In the genomic region with DNA sequence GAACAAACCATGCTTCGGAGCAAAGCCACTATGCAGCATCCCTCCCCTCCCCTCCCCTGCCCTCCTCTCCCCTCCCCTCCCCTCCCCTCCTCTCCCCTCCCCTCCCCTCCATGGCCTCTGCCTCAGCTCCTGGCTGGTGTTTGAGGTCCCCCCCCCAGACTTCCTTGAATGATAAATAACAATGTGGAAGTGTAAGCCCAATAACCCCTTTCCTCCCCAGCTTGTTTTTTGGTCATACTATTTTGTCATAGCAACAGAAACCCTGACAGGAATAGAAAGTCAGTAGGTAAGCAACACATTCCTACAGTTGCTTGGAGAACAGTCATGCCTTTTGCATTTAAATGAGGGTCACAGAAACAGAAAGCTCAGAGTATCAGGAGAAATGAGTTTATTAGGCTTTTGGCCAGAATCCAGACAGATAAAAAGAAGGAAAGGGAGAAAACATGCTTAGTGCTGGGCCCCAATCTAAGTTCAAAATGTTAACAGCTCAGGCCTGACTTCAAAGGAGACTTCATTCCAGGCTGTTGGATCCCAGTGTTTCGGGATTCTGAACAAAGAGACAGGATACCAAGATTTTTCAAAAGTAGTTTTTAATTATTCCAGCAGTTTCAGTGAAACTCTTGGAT, we compare ENCODE assay signal across 17 mouse cellular contexts. TPM values are rescaled to one million over a fixed set of nuclear protein-coding genes. Genes with fewer than 3 reads are reported as not detected.
A peak's percentile ranks its signal among the peaks of the same experiment; 100 is the strongest.
DNase-seq lines count a peak whose midpoint lies in the region; ATAC-seq and TF ChIP-seq lines count a peak whose summit lies in the region.
"Had no signal": no experiment of that assay in that cellular context is flagged by ENCODE, and none has a peak within 500 bp of the region (broad histone marks: within the 10 kb centered on the region; RNA-seq: fewer than 3 reads in every experiment).

No protein-coding gene starts in this region.

- no peak for TF ChIP-seq POLR2A in bone marrow, adult 2 months (IDR thresholded peaks at IDR 0.05; ENCODE audit: borderline replicate concordance, control insufficient read depth, low read depth, low read length)

- no peaks in the 10 kb centered on the region for H3K27me3 ChIP-seq in heart, embryonic 16.5 days (ENCODE audit: control insufficient read depth, insufficient read depth, low read length)
- no peaks in the 10 kb centered on the region for H3K27me3 ChIP-seq in lung, embryonic 14.5 days (ENCODE audit: insufficient read depth, low read length)
- H3K27me3 ChIP-seq in liver, embryonic 16.5 days (ENCODE audit: control insufficient read depth, insufficient read depth, low read depth, low read length) = no peaks in the 10 kb centered on the region
- H3K27me3 ChIP-seq: embryonic facial prominence, embryonic 12.5 days; limb, embryonic 13.5 days had no signal

- no peak for TF ChIP-seq CTCF in lung, embryonic 14.5 days (IDR thresholded peaks at IDR 0.05; ENCODE audit: low read depth)
- TF ChIP-seq CTCF in bone marrow, adult 2 months (IDR thresholded peaks at IDR 0.05; ENCODE audit: control insufficient read depth, insufficient read depth, low read length) = no peak

- WGBS in heart, embryonic 16.5 days = 43% methylated on average over 2 of the region's 2 CpGs
- WGBS in lung, embryonic 14.5 days = 38% methylated on average over 2 of the region's 2 CpGs
- 54% methylated on average over 2 of the region's 2 CpGs for WGBS in bone marrow, adult 2 months
- WGBS in liver, embryonic 16.5 days (ENCODE audit: insufficient replicate concordance) = 33% methylated on average over 2 of the region's 2 CpGs

- no peak for DNase-seq in heart, postnatal 4 days
- DNase-seq in lung, embryonic 14.5 days = peak; percentile 53
- DNase-seq in lung, adult 18-20 months = no peak
- no peak for DNase-seq in gastrocnemius, postnatal 36 days
- DNase-seq in gastrocnemius, adult 18-20 months (ENCODE audit: low spot score) = no peak
- DNase-seq: adrenal gland, postnatal 36 days; cerebellum, adult 9-11 months; gastrocnemius, postnatal 25 days; spleen, adult 18-20 months had no signal

- no peak overlapping the region for H3K9ac ChIP-seq in heart, embryonic 16.5 days (ENCODE audit: low read length)
- no peak overlapping the region for H3K9ac ChIP-seq in lung, embryonic 14.5 days
- peak overlapping the region; percentile 36; the same call in 1 of the 2 replicates for H3K9ac ChIP-seq in liver, embryonic 16.5 days (ENCODE audit: low read depth, low read length)
- H3K9ac ChIP-seq: embryonic facial prominence, embryonic 12.5 days; forebrain, embryonic 13.5 days; limb, embryonic 13.5 days had no signal

- no peaks in the 10 kb centered on the region for H3K9me3 ChIP-seq in heart, embryonic 16.5 days (replicated peaks; ENCODE audit: control insufficient read depth, low read length)
- no peaks in the 10 kb centered on the region for H3K9me3 ChIP-seq in lung, embryonic 14.5 days (ENCODE audit: low read depth, low read length)
- H3K9me3 ChIP-seq in liver, embryonic 16.5 days (replicated peaks; ENCODE audit: control insufficient read depth, low read length) = no peaks in the 10 kb centered on the region
- H3K9me3 ChIP-seq: embryonic facial prominence, embryonic 12.5 days; forebrain, embryonic 13.5 days; limb, embryonic 13.5 days; megakaryocyte, embryonic 14.5 days had no signal

- H3K36me3 ChIP-seq in heart, embryonic 16.5 days (ENCODE audit: control insufficient read depth, insufficient read depth) = no peaks in the 10 kb centered on the region
- no peaks in the 10 kb centered on the region for H3K36me3 ChIP-seq in lung, embryonic 14.5 days (ENCODE audit: insufficient read depth)
- H3K36me3 ChIP-seq in liver, embryonic 16.5 days (ENCODE audit: control insufficient read depth, insufficient read depth) = peaks cover 7% of the 10 kb centered on the region; the same call in 1 of the 2 replicates
- H3K36me3 ChIP-seq: embryonic facial prominence, embryonic 12.5 days; limb, embryonic 13.5 days had no signal

- H3K4me3 ChIP-seq in heart, embryonic 16.5 days (ENCODE audit: low read length) = no peak overlapping the region
- H3K4me3 ChIP-seq in lung, embryonic 14.5 days (ENCODE audit: low read depth, low read length) = no peak overlapping the region
- H3K4me3 ChIP-seq in bone marrow, adult 2 months (replicated peaks; ENCODE audit: control insufficient read depth, low read depth, low read length) = no peak overlapping the region
- no peak overlapping the region for H3K4me3 ChIP-seq in liver, embryonic 16.5 days (ENCODE audit: low read depth, low read length)
- H3K4me3 ChIP-seq: embryonic facial prominence, embryonic 12.5 days; forebrain, embryonic 13.5 days; limb, embryonic 13.5 days; megakaryocyte, embryonic 14.5 days had no signal

- H3K4me1 ChIP-seq in heart, embryonic 16.5 days (ENCODE audit: control insufficient read depth, insufficient read depth, low read length) = peaks cover 24% of the 10 kb centered on the region
- peaks cover 5% of the 10 kb centered on the region for H3K4me1 ChIP-seq in lung, embryonic 14.5 days (ENCODE audit: insufficient read depth)
- H3K4me1 ChIP-seq in bone marrow, adult 2 months (ENCODE audit: control insufficient read depth, insufficient read depth, low read length) = no peaks in the 10 kb centered on the region; the same call in 1 of the 2 replicates
- H3K4me1 ChIP-seq in liver, embryonic 16.5 days (ENCODE audit: control insufficient read depth, low read depth, low read length) = peaks cover 41% of the 10 kb centered on the region

- no peak overlapping the region for H3K4me2 ChIP-seq in heart, embryonic 16.5 days (ENCODE audit: low read depth, low read length)
- H3K4me2 ChIP-seq in lung, embryonic 14.5 days = no peak overlapping the region
- H3K4me2 ChIP-seq in liver, embryonic 16.5 days (ENCODE audit: low read depth, low read length) = peak overlapping the region; percentile 21; the same call in 1 of the 2 replicates
- H3K4me2 ChIP-seq: embryonic facial prominence, embryonic 12.5 days; forebrain, embryonic 13.5 days; limb, embryonic 13.5 days had no signal

- no peak for ATAC-seq in heart, embryonic 16.5 days (replicated peaks; ENCODE audit: extremely low read depth, insufficient read depth, low FRiP score)
- ATAC-seq in lung, embryonic 14.5 days (ENCODE audit: insufficient read depth) = no peak
- ATAC-seq in liver, embryonic 16.5 days (ENCODE audit: low read depth) = no peak
- ATAC-seq: CD4-positive, CD25-positive, alpha-beta regulatory T cell, adult 4 months; forebrain, embryonic 13.5 days had no signal

- peak overlapping the region; percentile 47; the same call in 1 of the 2 replicates for H3K27ac ChIP-seq in heart, embryonic 16.5 days (ENCODE audit: low read length)
- H3K27ac ChIP-seq in lung, embryonic 14.5 days (ENCODE audit: low read depth) = 0 out of 2 replicates have a peak overlapping the region, but pooled peaks have one; percentile 27
- H3K27ac ChIP-seq in bone marrow, adult 2 months (ENCODE audit: control insufficient read depth, insufficient read depth, low read depth, low read length, poor library complexity) = peak overlapping the region; percentile 35; the same call in 1 of the 2 replicates
- peak overlapping the region; percentile 98 for H3K27ac ChIP-seq in liver, embryonic 16.5 days (ENCODE audit: low read length)
- H3K27ac ChIP-seq: embryonic facial prominence, embryonic 12.5 days; forebrain, embryonic 13.5 days; limb, embryonic 13.5 days had no signal

- intact Hi-C loops in gastrocnemius, postnatal 36 days (cut with DNase I) = no loop called here

RNA-seq across cellular contexts. Expression of gene Iba57, which starts 2.2 kb away (rescaled TPM):
- 9.5 and 10.4 TPM in 2 replicates for polyA plus RNA-seq in heart, embryonic 16.5 days (2015; fragmentation: Nextera tagmentation; extraction: Ambion mirVana)
- total RNA-seq in heart, postnatal 4 days (2021) = 10 to 100 TPM; 12.9 to 13.1 TPM
- polyA plus RNA-seq in lung, embryonic 14.5 days (2014; fragmentation: Nextera tagmentation; extraction: Ambion mirVana) = 1.9 and 2.2 TPM in 2 replicates
- polyA plus RNA-seq in bone marrow, adult 2 months (2011; ENCODE audit: insufficient read depth, insufficient read length, low replicate concordance, missing spikeins) = 15.9 and 19.4 TPM in 2 replicates
- polyA plus RNA-seq in liver, embryonic 16.5 days (2015; fragmentation: Nextera tagmentation; extraction: Ambion mirVana) = 12.8 and 13.3 TPM in 2 replicates
- 10 to 100 TPM in 1 of 2 experiments, 1 to 10 TPM in 1; 7.4 to 10.4 TPM for total RNA-seq in gastrocnemius, postnatal 36 days (2021)
- 1 to 10 TPM; 6.9 to 7.2 TPM for total RNA-seq in gastrocnemius, adult 18-20 months (2021)

RNA-seq across cellular contexts. Expression of gene Gjc2, which starts 17.3 kb away (rescaled TPM):
- 0.50 and 0.54 TPM in 2 replicates for polyA plus RNA-seq in heart, embryonic 16.5 days (2015; fragmentation: Nextera tagmentation; extraction: Ambion mirVana)
- total RNA-seq in heart, postnatal 4 days (2021) = under 1 TPM; 0.70 to 0.79 TPM
- 0.16 and 0.34 TPM in 2 replicates for polyA plus RNA-seq in lung, embryonic 14.5 days (2014; fragmentation: Nextera tagmentation; extraction: Ambion mirVana)
- polyA plus RNA-seq in bone marrow, adult 2 months (2011; ENCODE audit: insufficient read depth, insufficient read length, low replicate concordance, missing spikeins) = not detected in 2 replicates
- polyA plus RNA-seq in liver, embryonic 16.5 days (2015; fragmentation: Nextera tagmentation; extraction: Ambion mirVana) = 0.08 and 0.20 TPM in 2 replicates
- under 1 TPM; 0.23 to 0.42 TPM for total RNA-seq in gastrocnemius, postnatal 36 days (2021)
- under 1 TPM; 0.23 to 0.33 TPM for total RNA-seq in gastrocnemius, adult 18-20 months (2021)
- polyA plus RNA-seq: CD4-positive, CD25-positive, alpha-beta regulatory T cell, adult 4 months; forebrain, embryonic 13.5 days had no signal

RNA-seq across cellular contexts. Expression of gene Guk1, which starts 26.3 kb away (rescaled TPM):
- polyA plus RNA-seq in heart, embryonic 16.5 days (2015; fragmentation: Nextera tagmentation; extraction: Ambion mirVana) = 130 and 140 TPM in 2 replicates
- 10 to 100 TPM; 63.3 to 67.9 TPM for total RNA-seq in heart, postnatal 4 days (2021)
- 140 and 141 TPM in 2 replicates for polyA plus RNA-seq in lung, embryonic 14.5 days (2014; fragmentation: Nextera tagmentation; extraction: Ambion mirVana)
- polyA plus RNA-seq in bone marrow, adult 2 months (2011; ENCODE audit: insufficient read depth, insufficient read length, low replicate concordance, missing spikeins) = 40.5 and 53.7 TPM in 2 replicates
- 55.0 TPM in 2 replicates for polyA plus RNA-seq in liver, embryonic 16.5 days (2015; fragmentation: Nextera tagmentation; extraction: Ambion mirVana)
- total RNA-seq in gastrocnemius, postnatal 36 days (2021) = 10 to 100 TPM; 21.2 to 24.7 TPM
- total RNA-seq in gastrocnemius, adult 18-20 months (2021) = 10 to 100 TPM; 32.9 to 38.0 TPM

RNA-seq across cellular contexts. Expression of gene Obscn, which starts 29.5 kb away (rescaled TPM):
- 87.2 and 91.9 TPM in 2 replicates for polyA plus RNA-seq in heart, embryonic 16.5 days (2015; fragmentation: Nextera tagmentation; extraction: Ambion mirVana)
- 100 to 1,000 TPM; 436 to 453 TPM for total RNA-seq in heart, postnatal 4 days (2021)
- 0.14 and 1.4 TPM in 2 replicates for polyA plus RNA-seq in lung, embryonic 14.5 days (2014; fragmentation: Nextera tagmentation; extraction: Ambion mirVana)
- 1.3 and 5.0 TPM in 2 replicates for polyA plus RNA-seq in bone marrow, adult 2 months (2011; ENCODE audit: insufficient read depth, insufficient read length, low replicate concordance, missing spikeins)
- 0.12 and 0.34 TPM in 2 replicates for polyA plus RNA-seq in liver, embryonic 16.5 days (2015; fragmentation: Nextera tagmentation; extraction: Ambion mirVana)
- total RNA-seq in gastrocnemius, postnatal 36 days (2021) = 1,000 to 10,000 TPM; 1,369 to 1,614 TPM
- total RNA-seq in gastrocnemius, adult 18-20 months (2021) = 1,000 to 10,000 TPM; 1,684 to 1,873 TPM
- polyA plus RNA-seq: CD4-positive, CD25-positive, alpha-beta regulatory T cell, adult 4 months had no signal

RNA-seq across cellular contexts. Expression of gene Mrpl55, which starts 36.6 kb away (rescaled TPM):
- 115 and 131 TPM in 2 replicates for polyA plus RNA-seq in heart, embryonic 16.5 days (2015; fragmentation: Nextera tagmentation; extraction: Ambion mirVana)
- total RNA-seq in heart, postnatal 4 days (2021) = 10 to 100 TPM; 74.1 to 75.1 TPM
- polyA plus RNA-seq in lung, embryonic 14.5 days (2014; fragmentation: Nextera tagmentation; extraction: Ambion mirVana) = 89.9 and 100 TPM in 2 replicates
- polyA plus RNA-seq in bone marrow, adult 2 months (2011; ENCODE audit: insufficient read depth, insufficient read length, low replicate concordance, missing spikeins) = 17.6 and 28.0 TPM in 2 replicates
- 43.1 and 44.3 TPM in 2 replicates for polyA plus RNA-seq in liver, embryonic 16.5 days (2015; fragmentation: Nextera tagmentation; extraction: Ambion mirVana)
- total RNA-seq in gastrocnemius, postnatal 36 days (2021) = 10 to 100 TPM; 47.5 to 49.6 TPM
- 10 to 100 TPM; 57.0 to 65.8 TPM for total RNA-seq in gastrocnemius, adult 18-20 months (2021)

Comparison
In these comparisons a context has a peak if more than half of its experiments do, and no peak if none do; other contexts are left out.
1. H3K27ac ChIP-seq: peak in every context shown above with its lines; median percentile 98 in liver, embryonic 16.5 days; 47 in heart, embryonic 16.5 days; 35 in bone marrow, adult 2 months; 27 in lung, embryonic 14.5 days.